8 mouse cellular contexts compared by ENCODE assay signal in the genomic region with DNA sequence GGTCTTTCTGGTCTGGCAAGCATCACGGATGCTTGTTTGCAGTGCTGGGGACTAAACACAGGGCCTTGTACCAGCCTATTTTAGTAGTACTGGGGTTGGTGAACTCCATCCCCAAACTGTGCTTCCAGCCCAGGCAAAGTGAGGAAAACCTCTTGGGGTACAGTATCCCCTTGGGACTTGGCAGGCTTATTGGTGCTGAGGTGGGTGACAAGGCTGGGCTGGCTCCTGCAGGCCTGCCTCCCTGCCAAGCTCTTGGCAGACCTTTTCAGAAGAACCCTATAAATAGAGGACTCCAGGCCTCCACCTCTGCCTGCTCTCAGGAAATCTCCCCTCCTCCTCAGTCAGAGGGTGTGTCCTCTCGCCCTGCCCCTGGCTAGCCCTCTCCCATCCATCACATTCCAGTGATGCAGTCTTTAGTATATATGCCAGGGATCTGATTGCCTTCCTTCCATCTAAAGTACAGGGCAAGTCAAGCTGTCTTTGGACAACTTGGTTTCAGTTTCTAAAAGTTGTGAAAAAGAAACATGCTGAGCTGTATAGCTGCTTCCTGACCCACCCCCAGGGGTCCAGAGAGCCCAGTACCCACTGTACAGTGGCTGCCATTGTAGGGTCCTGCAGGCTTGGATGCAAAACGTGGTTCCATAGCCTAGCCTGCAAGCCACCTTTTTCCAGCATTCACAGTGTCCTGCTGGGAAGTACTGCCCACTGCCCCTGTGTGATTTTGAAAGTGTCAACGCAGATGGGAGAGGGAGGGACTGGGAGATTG. TPM values are rescaled to one million over a fixed set of nuclear protein-coding genes. Genes with fewer than 3 reads are reported as not detected.
DNase-seq lines count a peak whose midpoint lies in the region; ATAC-seq and TF ChIP-seq lines count a peak whose summit lies in the region.

No protein-coding gene starts in this region.

- ATAC-seq in forebrain, embryonic 13.5 days = no peak
- ATAC-seq in forebrain, embryonic 12.5 days (ENCODE audit: low FRiP score) = no peak
- no peak for ATAC-seq in midbrain, postnatal 0 days (ENCODE audit: low FRiP score)
- ATAC-seq in heart, postnatal 0 days (ENCODE audit: insufficient read depth, low read depth) = 0 out of 2 replicates have a peak, but pooled peaks have one; percentile 6

- H3K9me3 ChIP-seq in forebrain, embryonic 13.5 days (replicated peaks) = no peaks in the 10 kb centered on the region
- H3K9me3 ChIP-seq in forebrain, embryonic 12.5 days = no peaks in the 10 kb centered on the region
- no peaks in the 10 kb centered on the region for H3K9me3 ChIP-seq in midbrain, embryonic 10.5 days (replicated peaks)
- no peaks in the 10 kb centered on the region for H3K9me3 ChIP-seq in midbrain, postnatal 0 days (ENCODE audit: low read length)
- H3K9me3 ChIP-seq in heart, postnatal 0 days (replicated peaks; ENCODE audit: control insufficient read depth, low read length) = no peaks in the 10 kb centered on the region

- H3K4me2 ChIP-seq in forebrain, embryonic 13.5 days = peak overlapping the region; percentile 93; the same call in 1 of the 2 replicates
- H3K4me2 ChIP-seq in forebrain, embryonic 12.5 days = no peak overlapping the region
- no peak overlapping the region; the same call in 1 of the 2 replicates for H3K4me2 ChIP-seq in midbrain, postnatal 0 days (ENCODE audit: low read depth, low read length, poor library complexity, severe bottlenecking)
- H3K4me2 ChIP-seq in heart, postnatal 0 days (ENCODE audit: low read depth, low read length) = no peak overlapping the region

- TF ChIP-seq EP300 in heart, postnatal 0 days (IDR thresholded peaks at IDR 0.05; ENCODE audit: low read depth) = no peak

- no peak overlapping the region for H3K9ac ChIP-seq in forebrain, embryonic 13.5 days
- H3K9ac ChIP-seq in forebrain, embryonic 12.5 days = no peak overlapping the region
- H3K9ac ChIP-seq in midbrain, postnatal 0 days (replicated peaks; ENCODE audit: low read length, poor library complexity, severe bottlenecking) = no peak overlapping the region
- H3K9ac ChIP-seq in heart, postnatal 0 days (replicated peaks; ENCODE audit: low read depth, low read length) = no peak overlapping the region

- peaks cover 23% of the 10 kb centered on the region for H3K27me3 ChIP-seq in forebrain, embryonic 13.5 days
- peaks cover 27% of the 10 kb centered on the region for H3K27me3 ChIP-seq in forebrain, embryonic 12.5 days
- peaks cover 35% of the 10 kb centered on the region for H3K27me3 ChIP-seq in midbrain, embryonic 10.5 days (ENCODE audit: low read depth, poor library complexity, severe bottlenecking)
- no peaks in the 10 kb centered on the region for H3K27me3 ChIP-seq in midbrain, postnatal 0 days (ENCODE audit: insufficient read depth, low read length)
- no peaks in the 10 kb centered on the region for H3K27me3 ChIP-seq in heart, postnatal 0 days (ENCODE audit: control insufficient read depth, insufficient read depth, low read length)

- no peak overlapping the region for H3K27ac ChIP-seq in forebrain, embryonic 13.5 days
- H3K27ac ChIP-seq in forebrain, embryonic 12.5 days = no peak overlapping the region; the same call in 1 of the 2 replicates
- H3K27ac ChIP-seq in midbrain, embryonic 10.5 days (replicated peaks) = 0 out of 2 replicates have a peak overlapping the region, but pooled peaks have one; percentile 90
- no peak overlapping the region for H3K27ac ChIP-seq in midbrain, postnatal 0 days (ENCODE audit: low read depth, low read length)
- H3K27ac ChIP-seq in heart, postnatal 0 days (ENCODE audit: low read depth) = peak overlapping the region; percentile 94

- no peak for DNase-seq in midbrain, embryonic 10.5 days (ENCODE audit: low spot score)
- no peak for DNase-seq in midbrain, postnatal 0 days (ENCODE audit: low spot score)
- DNase-seq in heart, postnatal 0 days (ENCODE audit: low spot score) = peak; percentile 60
- DNase-seq in skeletal muscle tissue, adult 2 months (ENCODE audit: low read depth, low spot score) = peak; percentile 74
- no peak for DNase-seq in adrenal gland, postnatal 10 days
- DNase-seq in testis, postnatal 14 days (ENCODE audit: low spot score) = no peak

- H3K4me1 ChIP-seq in forebrain, embryonic 13.5 days = peaks cover 29% of the 10 kb centered on the region
- H3K4me1 ChIP-seq in forebrain, embryonic 12.5 days = peaks cover 27% of the 10 kb centered on the region
- H3K4me1 ChIP-seq in midbrain, embryonic 10.5 days = peaks cover 50% of the 10 kb centered on the region
- peaks cover 11% of the 10 kb centered on the region; the same call in 1 of the 2 replicates for H3K4me1 ChIP-seq in midbrain, postnatal 0 days (ENCODE audit: insufficient read depth, low read length)
- H3K4me1 ChIP-seq in heart, postnatal 0 days (ENCODE audit: control insufficient read depth, insufficient read depth) = peaks cover 27% of the 10 kb centered on the region

- WGBS in forebrain, embryonic 13.5 days = 69% methylated on average over 4 of the region's 4 CpGs
- WGBS in forebrain, embryonic 12.5 days = 67% methylated on average over 4 of the region's 4 CpGs
- 74% methylated on average over 4 of the region's 4 CpGs for WGBS in midbrain, embryonic 10.5 days
- 71% methylated on average over 4 of the region's 4 CpGs for WGBS in midbrain, postnatal 0 days
- WGBS in heart, postnatal 0 days = 40% methylated on average over 4 of the region's 4 CpGs

- no peak for TF ChIP-seq CTCF in midbrain, postnatal 0 days (IDR thresholded peaks at IDR 0.05)
- no peak for TF ChIP-seq CTCF in heart, postnatal 0 days (IDR thresholded peaks at IDR 0.05; ENCODE audit: low read depth)

- no peak overlapping the region for H3K4me3 ChIP-seq in forebrain, embryonic 13.5 days
- H3K4me3 ChIP-seq in forebrain, embryonic 12.5 days (replicated peaks) = no peak overlapping the region
- H3K4me3 ChIP-seq in midbrain, embryonic 10.5 days = 0 out of 2 replicates have a peak overlapping the region, but pooled peaks have one; percentile 77
- no peak overlapping the region for H3K4me3 ChIP-seq in midbrain, postnatal 0 days (ENCODE audit: low read depth, low read length)
- H3K4me3 ChIP-seq in heart, postnatal 0 days (ENCODE audit: low read depth, low read length) = no peak overlapping the region

- no peaks in the 10 kb centered on the region for H3K36me3 ChIP-seq in forebrain, embryonic 13.5 days (ENCODE audit: poor library complexity, severe bottlenecking)
- no peaks in the 10 kb centered on the region for H3K36me3 ChIP-seq in forebrain, embryonic 12.5 days (replicated peaks)
- H3K36me3 ChIP-seq in midbrain, embryonic 10.5 days = no peaks in the 10 kb centered on the region
- H3K36me3 ChIP-seq in midbrain, postnatal 0 days (ENCODE audit: insufficient read depth, low read length) = no peaks in the 10 kb centered on the region
- no peaks in the 10 kb centered on the region for H3K36me3 ChIP-seq in heart, postnatal 0 days (replicated peaks; ENCODE audit: control insufficient read depth, insufficient read depth, low read length)

RNA-seq across cellular contexts. Expression of a gene that starts 1.5 kb away (rescaled TPM):
- polyA plus RNA-seq in forebrain, embryonic 13.5 days (2015; fragmentation: Nextera tagmentation; extraction: Ambion mirVana) = not detected in 2 replicates
- not detected in 2 replicates for polyA plus RNA-seq in forebrain, embryonic 12.5 days (2016; fragmentation: Nextera tagmentation; extraction: Ambion mirVana)
- polyA plus RNA-seq in midbrain, embryonic 10.5 days (2016; fragmentation: Nextera tagmentation; extraction: Ambion mirVana) = not detected in 2 replicates
- not detected in 2 replicates for total RNA-seq in midbrain, postnatal 0 days (2014; rRNA removed)
- not detected in 2 replicates for polyA plus RNA-seq in midbrain, postnatal 0 days (2015; fragmentation: Nextera tagmentation; extraction: Ambion mirVana)
- not detected in 2 replicates for total RNA-seq in heart, postnatal 0 days (2014; rRNA removed; ENCODE audit: low replicate concordance)
- polyA plus RNA-seq in heart, postnatal 0 days (2015; fragmentation: Nextera tagmentation; extraction: Ambion mirVana) = not detected in 2 replicates
- not detected for total RNA-seq in adrenal gland, postnatal 10 days (2021)

RNA-seq across cellular contexts. Expression of a gene that starts 1.6 kb away (rescaled TPM):
- polyA plus RNA-seq in forebrain, embryonic 13.5 days (2015; fragmentation: Nextera tagmentation; extraction: Ambion mirVana) = 1.3 and 1.5 TPM in 2 replicates
- 2.2 and 2.6 TPM in 2 replicates for polyA plus RNA-seq in forebrain, embryonic 12.5 days (2016; fragmentation: Nextera tagmentation; extraction: Ambion mirVana)
- polyA plus RNA-seq in midbrain, embryonic 10.5 days (2016; fragmentation: Nextera tagmentation; extraction: Ambion mirVana) = 2.4 and 2.7 TPM in 2 replicates
- total RNA-seq in midbrain, postnatal 0 days (2014; rRNA removed) = 4.1 and 7.9 TPM in 2 replicates
- 4.6 and 4.8 TPM in 2 replicates for polyA plus RNA-seq in midbrain, postnatal 0 days (2015; fragmentation: Nextera tagmentation; extraction: Ambion mirVana)
- total RNA-seq in heart, postnatal 0 days (2014; rRNA removed; ENCODE audit: low replicate concordance) = 0.80 and 5.0 TPM in 2 replicates
- polyA plus RNA-seq in heart, postnatal 0 days (2015; fragmentation: Nextera tagmentation; extraction: Ambion mirVana) = 2.7 and 3.2 TPM in 2 replicates
- 1 to 10 TPM; 2.1 to 2.6 TPM for total RNA-seq in adrenal gland, postnatal 10 days (2021)

RNA-seq across cellular contexts. Expression of a gene that starts 3.7 kb away (rescaled TPM):
- polyA plus RNA-seq in forebrain, embryonic 13.5 days (2015; fragmentation: Nextera tagmentation; extraction: Ambion mirVana) = not detected in 2 replicates
- polyA plus RNA-seq in forebrain, embryonic 12.5 days (2016; fragmentation: Nextera tagmentation; extraction: Ambion mirVana) = not detected in 2 replicates
- not detected in 2 replicates for polyA plus RNA-seq in midbrain, embryonic 10.5 days (2016; fragmentation: Nextera tagmentation; extraction: Ambion mirVana)
- not detected in 2 replicates for total RNA-seq in midbrain, postnatal 0 days (2014; rRNA removed)
- not detected in 2 replicates for polyA plus RNA-seq in midbrain, postnatal 0 days (2015; fragmentation: Nextera tagmentation; extraction: Ambion mirVana)
- not detected in 2 replicates for total RNA-seq in heart, postnatal 0 days (2014; rRNA removed; ENCODE audit: low replicate concordance)
- not detected in 2 replicates for polyA plus RNA-seq in heart, postnatal 0 days (2015; fragmentation: Nextera tagmentation; extraction: Ambion mirVana)
- total RNA-seq in adrenal gland, postnatal 10 days (2021) = not detected

RNA-seq across cellular contexts. Expression of a gene that starts 9.0 kb away (rescaled TPM):
- not detected in 2 replicates for polyA plus RNA-seq in forebrain, embryonic 13.5 days (2015; fragmentation: Nextera tagmentation; extraction: Ambion mirVana)
- not detected in 2 replicates for polyA plus RNA-seq in forebrain, embryonic 12.5 days (2016; fragmentation: Nextera tagmentation; extraction: Ambion mirVana)
- polyA plus RNA-seq in midbrain, embryonic 10.5 days (2016; fragmentation: Nextera tagmentation; extraction: Ambion mirVana) = not detected in 2 replicates
- not detected in 2 replicates for total RNA-seq in midbrain, postnatal 0 days (2014; rRNA removed)
- polyA plus RNA-seq in midbrain, postnatal 0 days (2015; fragmentation: Nextera tagmentation; extraction: Ambion mirVana) = not detected in 2 replicates
- not detected in 2 replicates for total RNA-seq in heart, postnatal 0 days (2014; rRNA removed; ENCODE audit: low replicate concordance)
- polyA plus RNA-seq in heart, postnatal 0 days (2015; fragmentation: Nextera tagmentation; extraction: Ambion mirVana) = not detected in 2 replicates
- not detected for total RNA-seq in adrenal gland, postnatal 10 days (2021)

RNA-seq across cellular contexts. Expression of a gene that starts 18.7 kb away (rescaled TPM):
- polyA plus RNA-seq in forebrain, embryonic 13.5 days (2015; fragmentation: Nextera tagmentation; extraction: Ambion mirVana) = not detected in 2 replicates
- not detected in 2 replicates for polyA plus RNA-seq in forebrain, embryonic 12.5 days (2016; fragmentation: Nextera tagmentation; extraction: Ambion mirVana)
- not detected in 2 replicates for polyA plus RNA-seq in midbrain, embryonic 10.5 days (2016; fragmentation: Nextera tagmentation; extraction: Ambion mirVana)
- not detected in 2 replicates for total RNA-seq in midbrain, postnatal 0 days (2014; rRNA removed)
- 0.69 TPM in 1 of 2 replicates, not detected in the other for polyA plus RNA-seq in midbrain, postnatal 0 days (2015; fragmentation: Nextera tagmentation; extraction: Ambion mirVana)
- total RNA-seq in heart, postnatal 0 days (2014; rRNA removed; ENCODE audit: low replicate concordance) = not detected in 2 replicates
- not detected in 2 replicates for polyA plus RNA-seq in heart, postnatal 0 days (2015; fragmentation: Nextera tagmentation; extraction: Ambion mirVana)
- total RNA-seq in adrenal gland, postnatal 10 days (2021) = not detected

Comparison
In these comparisons a context has a peak if more than half of its experiments do, and no peak if none do; other contexts are left out.
1. H3K27ac ChIP-seq: peak in midbrain, embryonic 10.5 days (single experiment) and heart, postnatal 0 days (single experiment); none in forebrain, embryonic 13.5 days (single experiment), forebrain, embryonic 12.5 days (single experiment) and midbrain, postnatal 0 days (single experiment).
2. DNase-seq: peak in heart, postnatal 0 days (single experiment) and skeletal muscle tissue, adult 2 months (single experiment); none in midbrain, embryonic 10.5 days (single experiment), midbrain, postnatal 0 days (single experiment), adrenal gland, postnatal 10 days (single experiment) and testis, postnatal 14 days (single experiment).